Mouse (Mus musculus): ENCODE data around the gene Clec4a1.

- no peak for TF ChIP-seq CTCF (IDR thresholded peaks at IDR 0.05; ENCODE audit: low read depth)
- no peak for TF ChIP-seq EP300 (IDR thresholded peaks at IDR 0.05; ENCODE audit: low read depth)
Observed at GRCm38 (mm10) chr6:122883603-122884002, 38.0 kb upstream of the Clec4a1 start.
